Mouse (Mus musculus) lung, postnatal 14 days (tissue): Measurements from ENCODE around the gene Pola1.
"Not testable (repeated sequence)": the region's sequence is repeated elsewhere in the genome, so short reads cannot be mapped to it uniquely, and the experiment has no call there.

Experiments
- DNase-seq: peaks from one replicate; pipeline ENCODE4 v3.0.0; 2021

The Pola1 gene

GRCm38 (mm10) chrX:93428956-93429737 lies 202.8 kb downstream of the Pola1 start:
- no peak for DNase-seq

- DNase-seq = not testable (repeated sequence)
These were observed 231.1 kb downstream of the Pola1 start for GRCm38 (mm10) chrX:93400871-93401270.

DNA sequence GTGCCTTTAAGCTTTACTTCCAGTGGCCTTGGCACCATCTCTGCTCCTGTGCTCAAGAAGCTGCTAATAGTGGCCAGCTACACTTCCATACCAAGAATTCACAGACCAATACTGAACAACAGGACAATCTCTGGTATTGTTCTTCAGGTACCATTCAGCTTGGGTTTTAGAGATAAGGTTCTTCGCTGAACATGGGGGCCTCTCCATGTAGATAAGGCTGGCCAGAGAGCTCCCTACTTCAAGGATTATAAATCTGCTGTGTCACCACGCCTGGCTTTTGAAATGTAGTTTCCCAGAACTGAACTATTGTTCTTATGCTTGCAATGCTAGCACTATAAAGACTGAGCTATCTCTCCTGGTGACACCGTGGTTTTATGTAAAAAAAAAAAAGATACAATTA lies 234.9 kb downstream of the Pola1 start:
- DNase-seq = no peak

DNA sequence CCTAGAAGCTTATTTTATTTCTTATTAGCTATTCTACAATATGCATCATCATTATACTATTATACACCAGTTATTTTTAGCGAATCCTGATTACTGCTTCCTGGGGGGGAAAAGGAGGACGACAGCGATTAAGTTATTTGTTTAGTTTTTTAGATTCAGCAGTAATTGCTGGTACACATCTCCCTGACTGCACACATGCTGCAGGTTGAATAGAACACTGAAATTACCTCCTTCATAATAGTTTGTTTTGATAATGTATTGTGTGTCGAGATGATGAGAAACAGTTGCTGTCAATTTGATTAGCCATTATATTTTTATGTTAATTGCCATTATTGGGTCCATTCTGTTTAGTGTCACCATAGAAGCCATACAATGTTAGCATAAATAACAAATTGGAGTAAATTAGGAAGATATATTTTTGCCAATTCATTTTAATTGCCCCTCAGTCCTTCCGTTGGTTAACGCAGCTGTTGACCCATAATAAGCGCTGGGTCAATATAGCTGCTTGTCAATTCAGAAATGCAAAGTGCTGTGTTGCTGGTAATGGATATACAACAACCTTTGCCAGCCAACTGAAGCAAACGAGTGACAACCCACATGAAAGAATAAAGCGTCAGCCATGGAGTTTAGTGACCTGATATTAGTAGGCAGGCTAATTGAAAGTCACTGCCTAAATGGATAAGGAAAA lies 254.5 kb downstream of the Pola1 start:
- DNase-seq = no peak

DNA sequence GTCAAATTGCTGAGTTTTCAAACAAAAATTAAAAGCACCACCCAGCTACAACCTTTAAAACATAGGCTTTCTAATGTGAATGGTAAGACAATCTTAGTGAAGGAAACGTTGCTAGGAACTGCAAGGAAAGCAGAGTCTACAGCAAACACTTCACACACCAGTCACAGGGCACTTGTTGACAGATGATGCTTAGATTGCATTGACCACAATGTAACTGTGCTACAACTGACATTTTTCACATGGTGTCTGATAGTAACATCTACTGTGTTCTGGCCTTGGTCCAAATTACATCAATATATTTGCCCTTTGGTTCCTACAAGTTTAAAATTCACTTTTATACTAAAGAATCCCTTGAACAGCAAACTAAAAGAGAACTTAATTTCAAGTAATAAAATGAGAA lies 258.5 kb downstream of the Pola1 start:
- DNase-seq = no peak

DNA sequence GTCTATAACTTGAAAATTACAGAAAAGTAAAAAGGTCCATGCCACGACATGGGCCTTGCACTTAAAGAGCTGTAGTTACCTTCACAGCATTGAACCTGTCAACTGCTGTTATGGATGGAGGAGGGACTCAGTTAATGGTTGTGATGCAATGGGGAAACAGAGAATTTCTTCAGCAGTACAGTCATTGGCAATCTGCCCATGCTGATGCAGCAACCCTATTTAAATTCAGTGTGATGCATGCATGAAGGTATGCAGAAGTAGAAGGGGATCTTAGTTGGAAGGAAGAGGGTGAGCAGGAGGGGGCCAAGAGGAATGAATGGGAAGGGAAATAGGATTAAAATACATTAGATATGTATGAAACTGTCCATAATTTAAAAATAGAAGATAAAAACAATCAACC lies 262.2 kb downstream of the Pola1 start:
- DNase-seq = no peak

DNA sequence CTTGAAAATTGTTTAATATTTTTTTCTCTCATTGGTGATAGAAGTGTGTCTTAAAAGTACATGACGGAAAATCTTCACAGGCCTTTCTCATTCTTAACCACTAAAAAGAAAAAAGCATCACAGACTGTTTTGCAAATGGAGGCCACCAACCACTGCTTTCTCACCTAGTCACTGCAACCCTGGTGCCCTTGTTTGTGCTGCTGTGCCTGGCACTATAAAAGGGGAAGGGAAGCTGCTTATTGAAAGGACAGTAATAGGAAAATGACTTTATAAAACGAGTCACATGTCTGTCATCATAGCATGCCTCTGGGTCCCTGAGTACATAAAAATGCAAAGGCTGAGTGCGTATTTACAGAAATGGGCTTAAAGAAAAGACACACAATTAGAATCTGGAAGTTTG lies 263.7 kb downstream of the Pola1 start:
- DNase-seq = no peak

- DNase-seq = no peak
These were observed 310.6 kb downstream of the Pola1 start for GRCm38 (mm10) chrX:93321336-93321735.

DNA sequence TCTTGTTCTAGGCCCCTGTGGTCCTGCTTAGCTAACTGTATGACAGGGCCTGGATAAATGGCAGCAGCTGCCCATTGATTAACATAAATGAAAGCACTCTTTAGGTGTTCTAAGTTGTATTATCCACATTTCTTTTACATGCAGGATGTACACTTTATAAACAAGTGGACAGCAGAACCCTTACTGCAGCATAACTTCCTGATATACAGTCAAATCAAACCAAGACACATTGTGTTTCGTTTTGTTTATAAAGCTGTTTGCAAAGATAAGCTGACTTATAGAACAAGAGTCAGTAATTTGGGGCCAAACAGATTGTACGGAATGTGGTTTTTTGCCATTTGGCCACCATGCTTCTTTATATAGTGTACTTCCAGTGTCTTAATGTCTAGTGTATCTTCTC lies 312.0 kb downstream of the Pola1 start:
- DNase-seq = no peak

DNA sequence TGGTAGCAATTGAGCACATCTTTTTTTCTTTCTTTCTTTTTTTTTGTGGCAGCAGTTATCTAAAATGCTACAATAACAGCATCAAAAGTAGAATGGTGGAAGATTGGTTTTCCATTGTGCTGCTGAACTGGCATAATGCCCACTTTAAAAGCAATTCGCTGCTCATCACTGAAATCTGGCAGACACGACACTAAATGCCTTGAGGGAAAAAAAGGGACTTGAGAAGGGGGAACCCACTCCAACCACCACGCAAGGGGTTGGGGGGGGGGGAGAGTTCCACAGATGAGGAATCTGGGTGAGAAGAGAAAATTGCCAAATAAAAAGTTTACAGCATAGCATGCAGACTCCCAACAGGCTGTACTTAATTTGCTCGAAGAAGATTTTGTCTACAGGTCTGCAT lies 314.4 kb downstream of the Pola1 start:
- DNase-seq = no peak

- DNase-seq = no peak
These were observed 326.2 kb downstream of the Pola1 start for GRCm38 (mm10) chrX:93305780-93306179.

- no peak for DNase-seq
These were observed 330.2 kb downstream of the Pola1 start for GRCm38 (mm10) chrX:93301798-93302197.

- no peak for DNase-seq
These were observed 331.7 kb downstream of the Pola1 start for GRCm38 (mm10) chrX:93300183-93300815.

- no peak for DNase-seq
These were observed 332.2 kb downstream of the Pola1 start for GRCm38 (mm10) chrX:93299771-93300170.

GRCm38 (mm10) chrX:93299046-93299626 lies 332.8 kb downstream of the Pola1 start:
- DNase-seq = no peak

DNA sequence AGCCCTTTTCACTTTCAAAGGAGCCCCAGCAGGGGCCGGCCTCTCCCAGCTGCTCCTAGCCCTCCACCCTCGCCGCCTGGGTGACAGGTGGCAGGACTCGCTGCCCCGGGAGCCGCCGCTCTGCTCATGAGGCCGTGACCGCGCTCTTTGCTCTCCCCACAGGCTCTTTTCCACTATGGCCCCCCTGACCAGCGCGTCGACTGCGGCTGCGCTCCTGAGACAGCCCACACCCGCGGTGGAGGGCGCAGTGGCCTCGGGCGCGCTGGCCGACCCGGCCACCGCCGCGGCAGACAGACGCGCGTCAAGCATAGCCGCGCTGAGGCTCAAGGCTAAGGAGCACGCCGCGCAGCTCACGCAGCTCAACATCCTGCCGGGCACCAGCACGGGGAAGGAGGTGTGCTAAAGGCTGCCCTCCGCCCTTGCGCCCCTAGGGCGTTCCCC lies 334.9 kb downstream of the Pola1 start:
- no peak for DNase-seq

GRCm38 (mm10) chrX:93295819-93296218 lies 336.1 kb downstream of the Pola1 start:
- DNase-seq = no peak

DNA sequence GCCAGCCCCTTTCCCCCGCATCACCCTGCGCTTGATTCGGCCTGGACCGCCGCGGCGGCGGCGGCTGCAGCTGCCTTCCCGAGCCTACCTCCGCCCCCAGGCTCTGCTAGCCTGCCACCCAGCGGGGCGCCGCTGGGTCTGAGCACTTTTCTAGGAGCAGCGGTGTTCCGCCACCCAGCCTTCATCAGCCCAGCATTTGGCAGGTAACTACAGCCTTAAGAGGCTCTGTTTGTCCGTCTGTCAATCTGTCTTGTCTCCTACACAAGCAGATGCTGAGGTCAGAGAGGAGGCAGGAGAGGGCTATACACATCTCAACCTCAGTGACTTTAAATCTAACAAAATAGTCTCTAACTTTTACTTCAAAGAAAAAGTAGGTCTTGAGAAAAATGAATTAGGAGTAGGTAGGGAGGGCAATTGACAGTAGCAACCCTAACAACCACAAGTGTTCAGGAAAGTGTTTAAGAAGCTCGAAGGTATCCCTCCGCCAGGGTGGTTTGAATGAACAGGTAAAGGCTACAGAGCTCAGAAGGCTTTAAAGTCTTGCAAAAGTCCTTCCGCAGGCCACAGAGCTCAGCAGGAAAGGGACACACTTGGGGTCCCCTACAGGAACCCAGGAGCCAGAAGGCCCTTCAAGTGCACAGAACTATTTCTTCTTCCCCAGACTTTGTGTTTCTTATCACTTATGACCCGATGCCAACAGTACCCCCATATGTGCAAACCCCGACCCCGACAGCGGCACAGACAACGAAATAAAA lies 337.0 kb downstream of the Pola1 start:
- no peak for DNase-seq

GRCm38 (mm10) chrX:93292031-93292430 lies 339.9 kb downstream of the Pola1 start:
- DNase-seq = no peak

- no peak for DNase-seq
These were observed 342.0 kb downstream of the Pola1 start for GRCm38 (mm10) chrX:93289851-93290380.

- DNase-seq = no peak
These were observed 342.9 kb downstream of the Pola1 start for GRCm38 (mm10) chrX:93289076-93289475.

GRCm38 (mm10) chrX:93288339-93288738 lies 343.6 kb downstream of the Pola1 start:
- no peak for DNase-seq
